Mouse (Mus musculus) ES-Bruce4 (cell line): ENCODE results near the gene Frmd4b. TPM values are rescaled to one million over a fixed set of nuclear protein-coding genes. Genes with fewer than 3 reads are reported as not detected.

ENCODE experiments used
- H3K27ac ChIP-seq: 2 replicates; pipeline ENCODE4 v1.5.1; 2012; ENCODE audit warnings: low read length, inconsistent platforms; ENCODE audit not compliant: insufficient read depth
- H3K27me3 ChIP-seq: 2 replicates; pipeline ENCODE4 v1.6.1; 2012; ENCODE audit warnings: mild to moderate bottlenecking, low read length, inconsistent platforms; ENCODE audit not compliant: control insufficient read depth, poor library complexity, insufficient read depth, severe bottlenecking
- H3K36me3 ChIP-seq: 2 replicates; pipeline ENCODE4 v1.6.1; 2012; ENCODE audit warnings: inconsistent platforms, mild to moderate bottlenecking, low read length, moderate library complexity; ENCODE audit not compliant: control insufficient read depth, poor library complexity, insufficient read depth, severe bottlenecking
- H3K4me1 ChIP-seq: one replicate; pipeline ENCODE4 v1.8.1; 2011; ENCODE audit warnings: low read length; ENCODE audit not compliant: control insufficient read depth, insufficient read depth
- H3K4me3 ChIP-seq: 2 replicates; pipeline ENCODE4 v1.5.1; 2011; ENCODE audit warnings: low read depth, mild to moderate bottlenecking, low read length
- H3K9ac ChIP-seq: 2 replicates; pipeline ENCODE4 v1.6.1; 2012; ENCODE audit warnings: low read depth, mild to moderate bottlenecking, inconsistent platforms; ENCODE audit not compliant: poor library complexity, severe bottlenecking
- H3K9me3 ChIP-seq: replicated peaks from 2 replicates; pipeline ENCODE4 v1.6.1; 2012; ENCODE audit warnings: mild to moderate bottlenecking, low read length, inconsistent platforms; ENCODE audit not compliant: control insufficient read depth, poor library complexity, insufficient read depth, severe bottlenecking
- CTCF ChIP-seq: IDR thresholded peaks from one replicate; pipeline ENCODE4 v1.8.1; 2011; ENCODE audit warnings: low read depth, low read length
- EP300 ChIP-seq: IDR thresholded peaks from 2 replicates; pipeline ENCODE4 v1.6.1; 2011; ENCODE audit warnings: low read depth, low read length; ENCODE audit not compliant: insufficient read depth
- POLR2A ChIP-seq: IDR thresholded peaks from one replicate; pipeline ENCODE4 v1.8.1; 2011; ENCODE audit warnings: low read length; ENCODE audit not compliant: insufficient read depth
- polyA plus RNA-seq: library from polyadenylated mRNA; stranded (reverse); fragments of >200 nt; gene quantifications from 2 replicates; pipeline ENCODE4 v1.2.4, GENCODE M21; 2011; ENCODE audit warnings: low read depth; ENCODE audit not compliant: missing spikeins, insufficient read depth, insufficient read length

Frmd4b gene
- polyA plus RNA-seq, 1 experiment, result 27.8 TPM

DNA sequence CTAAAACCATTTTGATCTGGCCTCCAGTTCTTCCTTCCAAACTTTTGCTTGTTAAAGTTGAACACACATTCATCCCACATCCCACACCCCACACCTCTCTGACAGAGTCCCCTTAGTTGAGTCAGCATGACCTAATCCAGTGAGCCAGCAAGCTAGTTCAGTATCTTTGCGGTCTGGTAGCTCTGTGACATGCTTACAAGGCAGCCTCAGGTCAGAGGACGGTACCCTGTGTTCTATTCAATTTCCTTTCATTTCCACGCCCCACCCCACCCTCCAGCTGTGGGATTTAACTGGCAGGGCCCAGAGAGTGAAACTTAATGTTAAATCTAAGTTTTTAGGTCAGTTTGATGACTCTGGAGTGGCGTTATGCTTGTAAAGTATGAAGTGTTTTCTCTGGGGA lies 170.3 kb downstream of the Frmd4b start:
- no peak overlapping the region for H3K27ac ChIP-seq
- no peak overlapping the region for H3K9ac ChIP-seq
- H3K9me3 ChIP-seq, result no peaks in the 10 kb centered on the region
- no peaks in the 10 kb centered on the region for H3K36me3 ChIP-seq
- no peak overlapping the region for H3K4me3 ChIP-seq
- H3K4me1 ChIP-seq, result no peaks in the 10 kb centered on the region
- H3K27me3 ChIP-seq, result no peaks in the 10 kb centered on the region
- TF ChIP-seq POLR2A (no peak), CTCF (no peak), EP300 (no peak)

- H3K27ac ChIP-seq, result no peak overlapping the region
- H3K9me3 ChIP-seq, result no peaks in the 10 kb centered on the region
- no peak overlapping the region for H3K9ac ChIP-seq
- no peaks in the 10 kb centered on the region for H3K36me3 ChIP-seq
- TF ChIP-seq CTCF (no peak), POLR2A (no peak), EP300 (no peak)
- H3K4me3 ChIP-seq, result no peak overlapping the region
- no peaks in the 10 kb centered on the region for H3K4me1 ChIP-seq
- no peaks in the 10 kb centered on the region for H3K27me3 ChIP-seq
Observed at GRCm38 (mm10) chr6:97444145-97444544, 173.2 kb downstream of the Frmd4b start.

DNA sequence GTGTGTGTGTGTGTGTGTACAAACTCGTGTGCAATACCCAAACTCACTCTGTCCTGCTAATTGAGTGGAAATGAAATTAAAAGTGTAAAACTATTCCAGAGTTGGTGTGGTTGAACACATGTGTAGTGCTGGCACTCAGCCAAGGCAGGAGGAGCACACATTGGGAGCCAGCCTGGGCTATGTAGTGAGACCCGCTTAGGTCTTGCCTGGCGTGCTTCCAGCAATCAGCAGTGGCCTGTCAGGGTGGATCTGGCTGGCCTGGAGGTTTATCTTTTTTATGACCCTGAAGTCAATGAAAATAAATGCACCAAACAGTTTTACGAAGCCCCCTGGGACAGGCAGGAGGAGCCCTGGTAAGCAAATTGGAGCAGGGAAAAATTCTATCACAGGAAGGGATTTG lies 173.8 kb downstream of the Frmd4b start:
- Histone ChIP-seq H3K27ac (no peak overlapping the region), H3K4me1 (no peaks in the 10 kb centered on the region), H3K9me3 (no peaks in the 10 kb centered on the region), H3K36me3 (no peaks in the 10 kb centered on the region), H3K9ac (no peak overlapping the region), H3K4me3 (no peak overlapping the region), H3K27me3 (no peaks in the 10 kb centered on the region)
- TF ChIP-seq EP300 (no peak), CTCF (no peak), POLR2A (no peak)

- Histone ChIP-seq H3K9ac (no peak overlapping the region), H3K36me3 (no peaks in the 10 kb centered on the region), H3K27ac (no peak overlapping the region), H3K9me3 (no peaks in the 10 kb centered on the region), H3K4me1 (no peaks in the 10 kb centered on the region), H3K4me3 (no peak overlapping the region), H3K27me3 (no peaks in the 10 kb centered on the region)
- TF ChIP-seq EP300 (no peak), CTCF (no peak), POLR2A (no peak)
Observed at GRCm38 (mm10) chr6:97441357-97441756, 176.0 kb downstream of the Frmd4b start.

- no peaks in the 10 kb centered on the region for H3K27me3 ChIP-seq
- TF ChIP-seq POLR2A (no peak), CTCF (no peak), EP300 (no peak)
- H3K4me1 ChIP-seq, result no peaks in the 10 kb centered on the region
- H3K4me3 ChIP-seq, result no peak overlapping the region
- 0 out of 2 replicates have a peak, but pooled peaks cover 3% of the 10 kb centered on the region for H3K9me3 ChIP-seq
- no peaks in the 10 kb centered on the region for H3K36me3 ChIP-seq
- H3K9ac ChIP-seq, result no peak overlapping the region
- H3K27ac ChIP-seq, result no peak overlapping the region
Observed at GRCm38 (mm10) chr6:97438918-97439645, 178.3 kb downstream of the Frmd4b start.

- Histone ChIP-seq H3K36me3 (no peaks in the 10 kb centered on the region), H3K4me1 (no peaks in the 10 kb centered on the region), H3K27me3 (no peaks in the 10 kb centered on the region), H3K27ac (no peak overlapping the region), H3K9me3 (0 out of 2 replicates have a peak, but pooled peaks cover 3% of the 10 kb centered on the region), H3K4me3 (no peak overlapping the region), H3K9ac (no peak overlapping the region)
- TF ChIP-seq EP300, result no peak
- no peak for TF ChIP-seq CTCF
- TF ChIP-seq POLR2A, result no peak
Observed at GRCm38 (mm10) chr6:97434753-97435152, 182.6 kb downstream of the Frmd4b start.
